Mouse (Mus musculus) G1E-ER4 (cell line): Measurements from ENCODE around the gene Mllt6. TPM values are rescaled to one million over a fixed set of nuclear protein-coding genes. Genes with fewer than 3 reads are reported as not detected.

Source experiments
- GATA1 ChIP-seq: IDR thresholded peaks from one replicate; pipeline ENCODE4 v1.8.0; 2012; ENCODE audit warnings: low read length, inconsistent platforms
- polyA plus RNA-seq: library from polyadenylated mRNA; stranded (reverse); fragments of >175 nt; gene quantifications from 2 replicates; pipeline ENCODE4 v1.2.3, GENCODE M21; 2012

The Mllt6 gene
- polyA plus RNA-seq, 1 experiment, result 42.2 TPM

DNA sequence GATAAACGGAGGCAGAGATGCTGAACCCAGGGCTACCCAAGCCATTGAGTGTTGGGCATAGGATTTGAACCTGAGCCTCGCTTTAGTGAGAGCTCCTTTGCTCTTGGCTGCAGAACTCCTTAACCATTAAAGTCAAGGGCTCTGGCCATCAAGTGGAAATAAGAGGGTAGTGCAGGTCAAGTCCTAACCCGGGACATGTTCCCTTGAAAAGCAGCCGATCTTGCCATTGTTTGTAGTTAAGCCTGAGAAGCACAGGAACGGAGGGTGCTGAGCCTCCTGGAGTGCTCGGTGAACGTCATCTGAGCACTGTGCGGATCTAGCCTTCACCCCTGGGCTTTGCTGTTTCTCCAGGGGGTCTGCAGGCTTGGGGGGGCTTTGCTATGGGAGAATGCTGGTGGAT is 14.6 kb downstream of the Mllt6 start:
- no peak for TF ChIP-seq GATA1

DNA sequence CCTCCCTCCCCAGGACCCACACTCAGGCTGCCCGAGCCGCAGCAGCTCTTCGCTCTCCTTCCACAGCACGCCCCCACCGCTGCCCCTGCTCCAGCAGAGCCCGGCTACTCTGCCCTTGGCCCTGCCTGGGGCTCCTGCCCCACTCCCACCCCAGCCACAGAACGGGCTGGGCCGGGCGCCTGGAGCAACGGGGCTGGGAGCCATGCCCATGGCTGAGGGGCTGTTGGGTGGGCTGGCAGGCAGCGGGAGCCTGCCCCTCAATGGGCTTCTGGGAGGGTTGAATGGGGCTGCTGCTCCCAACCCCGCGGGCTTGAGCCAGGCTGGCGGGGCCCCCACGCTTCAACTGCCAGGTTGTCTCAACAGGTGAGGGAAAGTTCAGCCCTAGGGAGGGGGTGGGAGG is 15.1 kb downstream of the Mllt6 start:
- no peak for TF ChIP-seq GATA1

DNA sequence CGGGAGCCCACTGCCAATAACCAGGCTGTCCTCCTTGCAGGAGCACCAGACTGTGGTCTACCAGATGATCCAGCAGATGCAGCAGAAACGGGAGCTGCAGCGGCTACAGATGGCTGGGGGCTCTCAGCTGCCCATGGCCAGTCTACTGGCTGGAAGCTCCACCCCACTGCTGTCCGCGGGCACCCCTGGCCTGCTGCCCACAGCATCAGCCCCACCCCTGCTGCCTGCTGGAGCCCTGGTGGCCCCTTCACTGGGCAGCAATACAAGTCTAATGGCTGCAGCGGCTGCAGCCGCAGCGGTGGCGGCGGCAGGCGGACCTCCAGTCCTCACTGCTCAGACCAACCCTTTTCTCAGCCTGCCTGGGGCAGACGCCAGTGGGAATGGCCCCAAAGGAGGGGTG is 17.2 kb downstream of the Mllt6 start:
- no peak for TF ChIP-seq GATA1

DNA sequence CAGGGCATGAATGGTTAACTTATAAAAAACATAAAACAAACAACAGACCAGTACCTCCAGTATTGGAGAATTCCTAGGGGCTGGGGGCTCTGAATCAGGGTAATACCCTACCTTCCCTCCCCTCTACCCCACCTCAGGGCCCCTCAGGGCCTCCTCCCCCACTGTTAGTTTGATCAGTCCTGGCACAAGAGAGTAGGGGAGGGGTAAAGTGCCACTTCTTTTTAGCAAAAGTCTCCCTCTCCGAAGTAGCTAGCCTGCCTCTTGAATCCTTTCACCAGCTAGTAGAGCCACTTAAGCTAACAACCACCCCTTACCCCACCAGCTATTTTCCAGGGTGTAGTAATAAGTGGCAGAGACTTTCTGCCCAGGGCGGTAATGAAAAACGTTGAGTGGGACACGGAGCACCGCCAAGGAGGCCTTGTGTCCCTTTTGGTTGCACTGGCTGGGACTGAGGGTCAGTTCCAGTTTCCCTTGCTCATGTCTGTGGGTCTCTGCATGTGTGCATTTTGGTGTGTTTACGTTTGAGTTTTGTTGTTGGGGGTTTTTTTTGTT is 19.4 kb downstream of the Mllt6 start:
- TF ChIP-seq GATA1, result no peak

DNA sequence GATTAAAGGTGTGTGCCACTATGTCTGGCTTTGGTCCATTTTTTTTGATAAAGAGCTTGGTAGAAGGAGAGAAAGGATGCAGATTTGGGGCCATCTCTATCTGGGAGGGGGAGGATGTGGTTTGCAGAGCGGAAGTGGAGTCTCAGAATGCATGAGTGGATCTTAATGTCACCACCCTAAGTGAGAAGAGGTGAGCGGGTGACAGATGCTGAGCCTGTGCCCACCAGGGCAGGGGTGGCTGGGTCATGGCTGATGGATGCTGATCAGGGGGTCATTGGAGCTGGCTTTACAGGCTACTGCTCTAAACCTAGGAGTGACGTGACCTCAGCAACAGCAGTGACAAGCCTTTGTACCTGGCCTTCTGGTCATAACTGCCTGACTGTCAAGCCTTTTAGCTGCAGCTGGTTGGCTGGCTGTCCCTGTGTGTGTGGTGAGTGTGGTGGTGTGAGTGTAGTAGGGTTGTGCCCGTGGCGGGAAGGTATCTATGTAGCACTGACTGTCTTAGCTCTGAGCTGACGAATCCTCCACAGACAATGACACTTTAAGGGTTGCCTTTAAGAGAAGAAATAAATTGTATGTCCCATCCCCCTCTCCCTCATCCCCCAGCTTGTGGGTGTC is 21.0 kb downstream of the Mllt6 start:
- no peak for TF ChIP-seq GATA1

DNA sequence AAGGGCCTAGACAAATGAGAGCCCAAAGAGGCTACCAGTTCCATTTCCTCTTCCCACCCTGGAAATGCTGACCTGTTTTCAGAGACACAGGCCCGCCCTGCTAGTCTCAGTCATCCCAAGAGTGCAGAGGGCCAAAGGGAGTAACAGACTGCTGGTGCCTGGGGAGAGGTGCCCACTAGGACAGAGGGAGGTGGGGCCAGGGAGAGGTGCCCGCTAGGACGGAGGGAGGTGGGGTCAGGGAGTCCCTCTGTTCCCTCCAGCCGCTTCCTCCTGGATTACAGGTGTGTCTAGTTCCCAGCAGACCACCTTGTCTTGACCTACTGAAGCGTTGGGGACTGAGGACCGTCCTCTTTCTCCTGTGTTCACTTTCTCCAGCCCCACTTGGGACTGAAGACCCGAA is 21.6 kb downstream of the Mllt6 start:
- TF ChIP-seq GATA1, result no peak

DNA sequence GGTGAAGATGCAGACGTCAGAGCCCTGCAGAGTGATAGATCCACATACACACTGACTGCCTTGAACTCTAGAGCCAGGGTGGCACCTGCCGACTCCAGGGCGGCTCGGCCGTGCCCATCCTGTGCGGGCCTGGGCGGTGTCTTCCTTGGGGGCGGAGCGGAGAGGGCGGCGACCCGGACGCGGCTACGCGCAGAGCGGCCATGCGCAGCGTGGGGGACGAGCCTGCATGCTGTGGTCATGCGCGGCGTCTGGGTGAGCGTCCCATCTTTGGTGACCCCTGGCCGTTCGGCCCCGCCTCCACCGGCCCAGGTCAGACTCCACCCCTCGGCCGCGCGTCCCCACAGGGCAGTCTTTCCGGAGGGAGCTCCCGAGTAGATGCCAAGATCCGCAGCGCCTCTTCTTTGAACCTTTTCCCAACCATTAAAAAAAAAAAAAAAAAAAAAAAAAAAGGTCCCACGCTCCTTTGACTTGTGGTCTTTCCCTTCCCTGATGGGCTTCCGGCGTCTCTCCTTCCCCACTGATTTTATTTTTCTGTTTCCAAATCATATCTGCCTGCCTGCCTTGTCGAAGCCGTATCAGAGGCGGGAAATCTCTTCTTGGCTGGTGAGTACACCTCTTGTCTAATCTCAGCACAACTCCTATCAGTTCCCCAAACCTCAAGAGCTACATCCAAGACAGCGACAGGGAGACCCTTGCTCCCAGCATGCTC is 22.6 kb downstream of the Mllt6 start, which contains the start of gene Cisd3:
Gene Cisd3, plus strand, starts transcription at position 214 of the 709 bp plus-strand sequence.
- TF ChIP-seq GATA1, result no peak

DNA sequence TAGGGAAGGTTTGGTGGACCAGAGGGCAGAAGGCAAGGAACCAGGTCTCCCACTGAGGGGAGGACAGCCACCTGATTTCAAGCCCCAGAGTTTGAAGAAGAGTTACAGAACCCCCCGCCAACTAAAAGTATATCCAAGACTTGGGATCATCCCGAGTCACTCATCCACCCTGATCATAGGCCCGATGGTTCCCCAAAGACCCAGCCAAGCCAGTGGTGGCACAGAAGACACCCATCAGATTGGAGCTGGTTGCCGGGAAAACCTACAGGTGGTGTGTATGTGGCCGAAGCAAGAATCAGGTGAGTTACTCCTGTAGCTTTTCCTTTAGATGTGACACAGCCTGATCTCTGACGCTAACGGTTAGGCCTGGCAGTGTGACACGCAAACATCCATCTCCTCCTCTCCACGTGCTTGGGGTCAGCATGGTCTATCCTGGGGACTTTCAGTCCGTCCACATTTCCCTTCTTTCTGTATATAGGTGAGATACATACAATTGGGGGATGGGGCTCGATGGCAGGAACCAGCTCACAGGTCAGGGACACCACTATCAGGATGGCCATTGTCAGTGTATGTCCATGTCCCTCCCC is 23.2 kb downstream of the Mllt6 start:
- no peak for TF ChIP-seq GATA1

DNA sequence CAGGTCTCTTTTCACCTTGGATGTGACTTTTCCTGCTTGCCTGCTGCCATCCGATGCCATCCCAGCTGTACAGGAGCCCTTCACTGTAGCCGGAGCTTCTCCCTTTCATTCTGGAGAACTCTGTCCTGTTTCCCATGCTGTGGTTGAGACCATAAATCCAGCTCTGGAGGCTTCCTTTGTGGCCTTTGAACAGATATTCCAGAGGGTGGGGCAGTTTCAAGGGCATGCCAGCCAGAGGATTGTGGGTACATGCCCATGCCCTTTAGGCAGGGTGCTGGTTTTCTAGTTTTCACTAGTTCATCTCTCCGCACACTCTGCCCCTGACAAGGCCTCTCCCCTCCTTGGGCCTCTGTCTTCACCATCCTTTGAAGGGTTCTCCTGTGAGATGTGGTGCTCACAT is 23.8 kb downstream of the Mllt6 start:
- no peak for TF ChIP-seq GATA1

DNA sequence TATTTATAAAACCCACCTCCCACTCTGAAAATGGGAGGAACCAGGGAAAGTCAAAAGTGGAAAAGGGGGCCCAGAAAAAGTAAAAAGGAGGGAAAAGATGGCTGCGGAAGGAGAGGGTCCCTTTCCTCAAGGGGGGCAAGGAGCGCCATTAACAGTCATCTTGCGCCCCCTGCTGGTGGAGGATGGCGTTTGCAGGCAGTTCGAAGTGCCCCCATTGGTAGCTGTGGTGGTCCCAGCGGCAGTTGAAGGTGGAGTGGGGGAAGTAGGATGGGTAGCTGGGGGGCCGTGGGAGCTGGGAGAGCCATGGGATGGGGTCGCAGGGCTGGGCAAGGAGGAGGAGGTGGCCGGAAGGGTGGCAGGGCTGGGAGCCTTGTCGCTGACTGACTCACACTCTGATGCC is 26.6 kb downstream of the Mllt6 start:
- TF ChIP-seq GATA1, result no peak

DNA sequence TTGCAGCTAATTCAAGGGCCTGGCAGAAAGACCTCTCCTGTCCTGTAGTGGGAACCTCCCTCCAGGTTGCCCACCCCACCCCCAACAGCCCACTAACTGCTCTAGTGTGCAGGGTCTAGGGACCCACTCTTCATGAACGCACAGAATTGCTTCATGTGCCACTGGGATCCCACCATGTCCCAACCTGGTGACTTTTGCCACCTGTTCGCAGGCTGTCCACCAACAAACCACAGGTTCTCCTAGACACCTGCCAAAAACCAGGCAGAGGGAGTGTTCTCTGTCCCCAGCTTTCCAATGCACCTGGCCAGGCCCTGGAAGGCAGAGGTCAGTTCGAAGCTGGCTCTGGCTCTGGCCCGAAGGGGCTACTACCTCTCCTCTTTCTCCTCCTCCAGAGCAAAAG is 31.2 kb downstream of the Mllt6 start:
- no peak for TF ChIP-seq GATA1

DNA sequence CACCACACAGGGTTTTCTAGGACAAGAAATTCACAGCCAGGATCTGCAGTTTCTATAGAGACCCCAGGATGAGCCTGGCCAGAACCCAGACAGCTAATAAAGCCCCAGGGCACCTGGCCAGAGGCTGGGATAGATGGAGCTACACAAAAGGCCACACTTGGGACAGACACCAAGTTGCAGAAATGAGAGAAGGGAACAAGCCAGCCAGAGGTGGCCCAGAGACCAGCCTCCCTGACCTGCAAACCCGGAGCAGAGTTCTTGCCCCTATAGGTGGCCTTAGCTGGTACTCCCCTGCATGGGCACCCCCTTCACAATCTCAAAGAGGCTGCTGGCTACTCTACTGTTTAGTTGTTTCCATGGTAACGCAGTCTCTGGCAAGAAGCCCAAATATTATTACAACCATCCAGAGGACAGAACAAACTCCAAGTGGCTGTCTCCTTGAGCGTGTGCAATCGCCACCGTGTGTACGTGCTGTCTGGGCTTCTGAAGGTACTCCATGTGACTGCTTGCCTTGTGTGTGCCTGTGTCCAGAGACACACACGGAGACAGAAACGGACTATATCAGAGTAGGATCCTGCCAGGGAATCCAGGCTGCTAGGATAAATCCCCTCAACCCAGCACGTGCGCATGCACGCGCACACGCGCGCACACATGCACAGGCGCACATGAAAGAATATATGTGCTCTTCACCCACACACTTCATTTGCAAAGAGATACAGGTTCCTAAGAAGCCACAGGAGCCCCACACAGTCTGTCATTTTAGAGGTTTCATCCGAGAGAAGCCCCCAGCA is 31.9 kb downstream of the Mllt6 start:
- no peak for TF ChIP-seq GATA1

DNA sequence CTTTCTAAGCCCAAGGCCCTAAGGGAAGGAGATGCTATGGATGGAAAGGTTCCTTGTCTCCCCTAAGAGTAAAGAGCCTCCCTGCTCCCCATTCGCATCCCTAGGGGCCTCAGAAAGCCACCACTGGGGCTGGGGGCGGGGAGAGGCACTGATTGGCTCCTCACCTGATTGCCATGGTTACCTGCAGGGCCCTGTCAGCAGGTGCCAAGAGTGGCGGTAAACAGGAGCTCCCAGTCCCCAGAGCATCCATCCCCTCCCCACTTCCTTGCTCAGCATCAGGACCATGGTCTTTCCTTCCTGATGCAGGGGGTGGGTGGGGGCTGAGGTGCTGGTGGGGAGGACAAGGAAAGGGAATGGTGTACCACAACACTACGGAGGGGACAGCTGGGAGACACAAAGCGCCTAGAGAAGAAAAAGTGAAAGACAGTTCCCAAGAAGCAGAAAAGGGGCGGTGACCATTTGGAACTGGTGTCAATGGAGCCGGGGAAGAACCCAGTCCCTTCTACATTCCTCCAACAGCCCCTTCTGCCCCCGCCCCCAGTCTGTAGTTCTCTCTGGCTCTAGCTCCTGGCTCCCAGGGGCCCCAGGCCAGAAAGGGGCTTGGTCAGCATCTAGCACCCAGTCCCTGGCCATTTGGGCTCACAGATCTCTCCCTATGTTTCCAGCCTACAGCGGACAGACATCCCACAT is 32.6 kb downstream of the Mllt6 start:
- TF ChIP-seq GATA1, result no peak

DNA sequence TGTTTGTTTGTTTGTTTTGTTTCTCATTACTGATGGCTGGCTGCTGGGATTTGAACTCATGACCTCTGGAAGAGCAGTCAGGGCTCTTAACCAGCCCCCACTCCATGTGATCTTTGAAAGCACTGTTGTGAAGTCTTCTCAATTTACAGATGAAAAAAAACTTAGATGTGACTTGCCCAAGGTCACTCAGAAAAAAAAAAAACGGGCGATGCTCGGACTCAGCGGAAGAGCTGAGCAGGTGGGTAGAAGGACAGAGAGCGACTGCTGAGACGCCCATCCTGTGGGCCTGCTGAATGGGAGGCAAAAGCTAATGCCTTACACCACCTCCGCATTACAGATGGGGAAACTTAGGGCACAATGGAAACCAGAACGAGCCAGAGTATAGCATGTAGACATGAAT is 33.5 kb downstream of the Mllt6 start:
- no peak for TF ChIP-seq GATA1

DNA sequence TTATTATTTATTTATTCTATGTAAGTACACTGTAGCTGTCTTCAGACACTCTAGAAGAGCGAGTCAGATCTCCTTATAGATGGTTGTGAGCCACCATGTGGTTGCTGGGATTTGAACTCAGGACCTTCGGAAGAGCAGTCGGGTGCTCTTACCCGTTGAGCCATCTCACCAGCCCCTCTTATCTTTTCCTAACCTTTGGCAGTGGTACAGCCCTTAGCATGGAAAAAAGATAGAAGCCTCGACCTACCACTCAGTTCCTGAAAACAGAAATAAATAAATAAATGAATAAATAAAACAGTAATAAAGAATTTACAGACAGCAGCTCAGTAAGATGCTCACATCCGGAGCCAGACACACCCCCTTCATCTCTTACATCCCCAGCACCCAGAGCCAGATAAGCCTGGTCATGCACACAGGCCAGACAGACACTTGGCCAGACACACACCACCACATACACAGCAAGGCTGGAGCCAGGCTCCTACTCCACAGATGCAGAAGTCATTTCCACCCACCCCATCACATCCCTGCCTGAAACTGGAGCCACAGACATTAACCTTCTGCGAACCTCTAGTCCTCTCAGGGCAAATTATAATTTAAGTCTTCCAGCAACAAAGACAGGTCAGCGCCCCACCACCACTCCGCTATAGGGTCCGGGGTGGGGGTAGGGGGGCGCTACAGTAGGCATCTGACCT is 34.1 kb downstream of the Mllt6 start:
- TF ChIP-seq GATA1, result no peak
